Mouse (Mus musculus) bone marrow macrophage, adult 2 months (primary cell): ENCODE measurements around the gene Megf8.

ENCODE experiments used
- CTCF ChIP-seq: IDR thresholded peaks from 2 replicates; pipeline ENCODE4 v1.5.1; 2012; ENCODE audit warnings: low read depth, mild to moderate bottlenecking, low read length, moderate library complexity
- POLR2A ChIP-seq: IDR thresholded peaks from 2 replicates; pipeline ENCODE4 v1.6.1; 2012; ENCODE audit warnings: mild to moderate bottlenecking, low read depth, low read length, borderline replicate concordance

DNA sequence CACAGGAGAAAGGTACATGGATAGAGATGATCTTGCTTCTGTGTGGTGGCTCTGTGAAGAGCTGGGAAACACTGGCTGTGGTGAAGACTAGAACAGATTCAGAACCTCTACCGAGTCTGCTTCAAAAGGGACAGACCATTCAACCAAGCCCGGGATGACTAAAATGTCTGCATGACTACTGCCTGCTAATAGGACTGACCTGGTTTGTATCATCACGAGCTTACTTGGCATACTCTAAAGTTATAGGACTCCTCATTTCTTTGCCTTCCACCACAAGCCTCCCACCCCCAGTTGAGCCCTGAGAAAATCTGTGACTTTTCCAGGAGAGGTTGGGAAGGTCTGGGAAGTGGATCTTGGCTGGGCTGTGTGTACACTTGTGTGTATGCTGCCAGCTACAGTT, 94.9 kb downstream of the Megf8 start:
- TF ChIP-seq POLR2A = no peak
- no peak for TF ChIP-seq CTCF
